ENCODE assay signal across 9 mouse cellular contexts in the genomic region with DNA sequence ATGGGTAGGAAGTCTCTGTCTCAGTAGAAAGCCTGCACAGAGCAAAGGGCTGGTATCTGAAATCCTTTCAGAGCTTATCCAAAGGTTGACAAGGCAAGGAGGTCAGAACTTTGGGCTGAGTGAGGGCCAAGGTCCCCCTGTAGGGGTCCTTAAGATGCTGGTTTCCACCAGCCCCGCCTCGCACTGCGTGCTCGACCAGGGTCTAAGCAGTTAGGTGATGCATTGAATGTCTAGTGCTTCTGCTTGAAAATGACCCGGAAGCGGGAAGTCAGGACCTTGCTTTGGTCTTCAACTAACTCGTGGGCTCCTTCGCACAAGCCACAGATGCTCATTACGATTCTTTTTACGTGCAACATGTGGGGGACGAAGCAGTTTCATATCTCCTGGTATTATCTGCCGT. TPM values are rescaled to one million over a fixed set of nuclear protein-coding genes. Genes with fewer than 3 reads are reported as not detected.
DNase-seq lines count a peak whose midpoint lies in the region; ATAC-seq and TF ChIP-seq lines count a peak whose summit lies in the region.
"Had no signal": no experiment of that assay in that cellular context is flagged by ENCODE, and none has a peak within 500 bp of the region (broad histone marks: within the 10 kb centered on the region; RNA-seq: fewer than 3 reads in every experiment).

No protein-coding gene starts in this region.

- intact Hi-C loops in heart, postnatal 36 days (cut with DNase I), result no loop called here

- TF ChIP-seq CTCF in kidney, adult 2 months (conservative IDR thresholded peaks at IDR 0.05; ENCODE audit: insufficient read depth, insufficient read length, low read depth, low read length), result no peak

- H3K4me1 ChIP-seq in heart, embryonic 12.5 days (replicated peaks), result peaks cover 25% of the 10 kb centered on the region
- H3K4me1 ChIP-seq in embryonic facial prominence, embryonic 10.5 days, result peaks cover 39% of the 10 kb centered on the region
- H3K4me1 ChIP-seq in hindbrain, embryonic 14.5 days (replicated peaks; ENCODE audit: control insufficient read depth, insufficient read depth, low read length), result peaks cover 18% of the 10 kb centered on the region
- peaks cover 30% of the 10 kb centered on the region for H3K4me1 ChIP-seq in midbrain, embryonic 12.5 days
- no peaks in the 10 kb centered on the region for H3K4me1 ChIP-seq in kidney, adult 2 months (ENCODE audit: control insufficient read depth, insufficient read depth, low read length)

- no peaks in the 10 kb centered on the region for H3K9me3 ChIP-seq in heart, embryonic 12.5 days (replicated peaks)
- no peaks in the 10 kb centered on the region for H3K9me3 ChIP-seq in embryonic facial prominence, embryonic 10.5 days
- H3K9me3 ChIP-seq in hindbrain, embryonic 14.5 days (ENCODE audit: control insufficient read depth, low read length), result no peaks in the 10 kb centered on the region
- no peaks in the 10 kb centered on the region for H3K9me3 ChIP-seq in midbrain, embryonic 12.5 days

- peaks cover 66% of the 10 kb centered on the region for H3K27me3 ChIP-seq in heart, embryonic 12.5 days (replicated peaks)
- peaks cover 79% of the 10 kb centered on the region for H3K27me3 ChIP-seq in embryonic facial prominence, embryonic 10.5 days (replicated peaks; ENCODE audit: low read depth, poor library complexity, severe bottlenecking)
- H3K27me3 ChIP-seq in hindbrain, embryonic 14.5 days (ENCODE audit: control insufficient read depth, insufficient read depth, low read length), result peaks cover 8% of the 10 kb centered on the region; the same call in 1 of the 2 replicates
- no peaks in the 10 kb centered on the region; the same call in 1 of the 2 replicates for H3K27me3 ChIP-seq in midbrain, embryonic 12.5 days
- H3K27me3 ChIP-seq in kidney, adult 2 months (replicated peaks; ENCODE audit: control insufficient read depth, insufficient read depth, low read length), result peaks cover 12% of the 10 kb centered on the region

- H3K4me2 ChIP-seq in heart, embryonic 12.5 days, result peak overlapping the region; percentile 89
- H3K4me2 ChIP-seq in hindbrain, embryonic 14.5 days (replicated peaks), result peak overlapping the region; percentile 85
- H3K4me2 ChIP-seq in midbrain, embryonic 12.5 days (replicated peaks), result peak overlapping the region; percentile 81

- no peaks in the 10 kb centered on the region for H3K36me3 ChIP-seq in heart, embryonic 12.5 days
- no peaks in the 10 kb centered on the region for H3K36me3 ChIP-seq in embryonic facial prominence, embryonic 10.5 days (replicated peaks)
- no peaks in the 10 kb centered on the region for H3K36me3 ChIP-seq in hindbrain, embryonic 14.5 days (replicated peaks; ENCODE audit: control insufficient read depth, insufficient read depth)
- no peaks in the 10 kb centered on the region for H3K36me3 ChIP-seq in midbrain, embryonic 12.5 days
- H3K36me3 ChIP-seq in kidney, adult 2 months (ENCODE audit: control insufficient read depth, insufficient read depth, low read length), result no peaks in the 10 kb centered on the region

- ATAC-seq in heart, embryonic 12.5 days (ENCODE audit: insufficient number of reproducible peaks, low FRiP score), result no peak
- ATAC-seq in hindbrain, embryonic 14.5 days (ENCODE audit: low FRiP score), result no peak
- ATAC-seq in midbrain, embryonic 12.5 days (ENCODE audit: low FRiP score, low read depth), result no peak

- H3K27ac ChIP-seq in heart, embryonic 12.5 days (ENCODE audit: poor library complexity, severe bottlenecking), result no peak overlapping the region
- H3K27ac ChIP-seq in embryonic facial prominence, embryonic 10.5 days (replicated peaks), result peak overlapping the region; percentile 87
- peak overlapping the region; percentile 93; the same call in 1 of the 2 replicates for H3K27ac ChIP-seq in hindbrain, embryonic 14.5 days
- H3K27ac ChIP-seq in midbrain, embryonic 12.5 days (replicated peaks), result peak overlapping the region; percentile 97
- no peak overlapping the region for H3K27ac ChIP-seq in kidney, adult 2 months (ENCODE audit: insufficient read depth, low read depth, low read length)

- peak overlapping the region; percentile 33 for H3K9ac ChIP-seq in heart, embryonic 12.5 days
- peak overlapping the region; percentile 93 for H3K9ac ChIP-seq in hindbrain, embryonic 14.5 days
- H3K9ac ChIP-seq in midbrain, embryonic 12.5 days (replicated peaks), result peak overlapping the region; percentile 96

- no peak for TF ChIP-seq POLR2A in kidney, adult 2 months (IDR thresholded peaks at IDR 0.05; ENCODE audit: low read depth, low read length)

- DNase-seq in heart, postnatal 36 days, result no peak
- no peak for DNase-seq in embryonic facial prominence, embryonic 10.5 days (ENCODE audit: low spot score)
- DNase-seq in hindbrain, embryonic 14.5 days (ENCODE audit: low spot score), result no peak
- no peak for DNase-seq in testis, postnatal 10 days (ENCODE audit: low spot score)
- DNase-seq in urinary bladder, adult 2 months (ENCODE audit: low spot score), result no peak
- DNase-seq in kidney, adult 2 months, result no peak

- peak overlapping the region; percentile 59 for H3K4me3 ChIP-seq in heart, embryonic 12.5 days
- peak overlapping the region; percentile 73 for H3K4me3 ChIP-seq in embryonic facial prominence, embryonic 10.5 days
- peak overlapping the region; percentile 89 for H3K4me3 ChIP-seq in hindbrain, embryonic 14.5 days (replicated peaks; ENCODE audit: low read length)
- peak overlapping the region; percentile 92 for H3K4me3 ChIP-seq in midbrain, embryonic 12.5 days
- no peak overlapping the region for H3K4me3 ChIP-seq in kidney, adult 2 months (ENCODE audit: insufficient read depth, low read depth, low read length)

- WGBS in heart, embryonic 12.5 days, result 2% methylated on average over 12 of the region's 12 CpGs
- WGBS in embryonic facial prominence, embryonic 10.5 days, result 1% methylated on average over 12 of the region's 12 CpGs
- WGBS in hindbrain, embryonic 14.5 days, result 2% methylated on average over 12 of the region's 12 CpGs
- 2% methylated on average over 12 of the region's 12 CpGs for WGBS in midbrain, embryonic 12.5 days
- WGBS in kidney, adult 2 months, result 4% methylated on average over 12 of the region's 12 CpGs

RNA-seq across cellular contexts. Expression of gene Npas3, which starts 2.3 kb away (rescaled TPM):
- 1.8 and 1.9 TPM in 2 replicates for polyA plus RNA-seq in heart, embryonic 12.5 days (2016; fragmentation: Nextera tagmentation; extraction: Ambion mirVana)
- under 1 TPM; 0.79 to 0.83 TPM for total RNA-seq in heart, postnatal 36 days (2021)
- 2.2 and 2.7 TPM in 2 replicates for polyA plus RNA-seq in embryonic facial prominence, embryonic 10.5 days (2016; fragmentation: Nextera tagmentation; extraction: Ambion mirVana)
- 25.9 and 31.5 TPM in 2 replicates for polyA plus RNA-seq in hindbrain, embryonic 14.5 days (2014; fragmentation: Nextera tagmentation; extraction: Ambion mirVana)
- 30.0 TPM in 2 replicates for polyA plus RNA-seq in midbrain, embryonic 12.5 days (2016; fragmentation: Nextera tagmentation; extraction: Ambion mirVana)
- polyA plus RNA-seq in urinary bladder, adult 2 months (2012; rRNA removed), result 0.11 and 0.19 TPM in 2 replicates
- polyA plus RNA-seq in kidney, adult 2 months (2012; rRNA removed), result 0.11 and 0.14 TPM in 2 replicates
- total RNA-seq: neutrophil, adult 5-6 weeks had no signal

Comparison
In these comparisons a context has a peak if more than half of its experiments do, and no peak if none do; other contexts are left out.
1. H3K27ac ChIP-seq: peak in embryonic facial prominence, embryonic 10.5 days (single experiment), hindbrain, embryonic 14.5 days (single experiment) and midbrain, embryonic 12.5 days (single experiment); none in heart, embryonic 12.5 days (single experiment) and kidney, adult 2 months (single experiment).
2. H3K9ac ChIP-seq: peak in every context shown above with its lines; median percentile 96 in midbrain, embryonic 12.5 days; 93 in hindbrain, embryonic 14.5 days; 33 in heart, embryonic 12.5 days.
3. Peak in every context shown above with its lines, with median percentiles within 50 percentile points of each other: H3K4me2 ChIP-seq.